Mouse (Mus musculus): Measurements from ENCODE around the gene Elane.

DNA sequence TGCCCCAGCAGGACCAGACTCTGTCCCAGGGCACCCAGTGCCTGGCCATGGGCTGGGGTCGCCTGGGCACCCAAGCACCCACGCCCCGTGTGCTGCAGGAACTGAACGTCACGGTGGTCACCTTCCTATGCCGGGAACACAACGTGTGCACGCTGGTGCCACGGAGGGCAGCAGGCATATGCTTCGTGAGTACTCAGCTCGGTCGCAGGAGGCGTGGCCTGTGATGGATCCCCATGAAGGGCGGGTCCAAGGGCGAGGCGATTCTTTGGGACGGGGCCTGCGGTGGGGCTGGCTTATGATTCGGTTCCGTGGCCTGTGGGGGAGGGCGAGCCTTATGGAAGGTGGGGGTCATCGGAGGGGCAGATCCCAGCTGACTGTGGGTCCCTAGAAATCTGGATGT lies 4.1 kb upstream of the Elane start:
- no peak for TF ChIP-seq POLR2A (IDR thresholded peaks at IDR 0.05; ENCODE audit: control insufficient read depth, extremely low read depth, insufficient read depth, low read length, poor library complexity)
- no peak for TF ChIP-seq CTCF (IDR thresholded peaks at IDR 0.05; ENCODE audit: borderline replicate concordance, control insufficient read depth, extremely low read depth, insufficient read depth, low read length, poor library complexity)
